8 mouse cellular contexts compared by ENCODE assay signal in genomic region chr4:40702797-40703709, GRCm38 (mm10). TPM values are rescaled to one million over a fixed set of nuclear protein-coding genes. Genes with fewer than 3 reads are reported as not detected.
DNase-seq lines count a peak whose midpoint lies in the region; ATAC-seq and TF ChIP-seq lines count a peak whose summit lies in the region.

Gene Aptx, minus strand, starts transcription at chr4:40703194.

- H3K4me2 ChIP-seq in forebrain, embryonic 13.5 days = peak within 1 kb of the TSS; percentile 76
- H3K4me2 ChIP-seq in liver, postnatal 0 days (ENCODE audit: low read depth, low read length) = peak within 1 kb of the TSS; percentile 89
- peak within 1 kb of the TSS; percentile 87 for H3K4me2 ChIP-seq in neural tube, embryonic 14.5 days (ENCODE audit: low read depth, low read length)

- ATAC-seq in forebrain, embryonic 13.5 days = peak; percentile 97
- ATAC-seq in liver, postnatal 0 days = peak; percentile 89
- ATAC-seq in neural tube, embryonic 14.5 days (ENCODE audit: low read depth) = peak; percentile 94

- H3K27ac ChIP-seq in forebrain, embryonic 13.5 days = peak within 1 kb of the TSS; percentile 92
- H3K27ac ChIP-seq in liver, postnatal 0 days (ENCODE audit: low read depth) = peak within 1 kb of the TSS; percentile 98
- H3K27ac ChIP-seq in neural tube, embryonic 14.5 days (ENCODE audit: low read depth, low read length) = peak within 1 kb of the TSS; percentile 98

- DNase-seq in c-Kit-positive CD71-positive TER-119-positive erythroid progenitor cells, embryonic 14.5 days (ENCODE audit: low spot score) = peak; percentile 94
- peak; percentile 98 for DNase-seq in heart, postnatal 10 days
- peak; percentile 88 for DNase-seq in large intestine, adult 2 months (ENCODE audit: low read depth, low spot score)
- DNase-seq in liver, postnatal 0 days = peak; percentile 95
- peak; percentile 96 for DNase-seq in testis, postnatal 10 days (ENCODE audit: low spot score)

- WGBS in forebrain, embryonic 13.5 days = under 1% methylated on average over 42 of the region's 42 CpGs
- under 1% methylated on average over 42 of the region's 42 CpGs for WGBS in large intestine, adult 2 months
- under 1% methylated on average over 42 of the region's 42 CpGs for WGBS in liver, postnatal 0 days (ENCODE audit: insufficient replicate concordance)
- WGBS in neural tube, embryonic 14.5 days = under 1% methylated on average over 42 of the region's 42 CpGs

- peak within 1 kb of the TSS; percentile 73 for H3K9ac ChIP-seq in forebrain, embryonic 13.5 days
- H3K9ac ChIP-seq in liver, postnatal 0 days (replicated peaks) = peak within 1 kb of the TSS; percentile 73
- H3K9ac ChIP-seq in neural tube, embryonic 14.5 days (replicated peaks; ENCODE audit: low read depth, low read length) = peak within 1 kb of the TSS; percentile 75

- TF ChIP-seq CTCF in E14TG2a.4 (conservative IDR thresholded peaks at IDR 0.05; ENCODE audit: low read length) = no peak
- 0 out of 2 replicates have a peak, but pooled peaks have one; percentile 14 for TF ChIP-seq CTCF in liver, postnatal 0 days (IDR thresholded peaks at IDR 0.05; ENCODE audit: low read depth)

- intact Hi-C loops in heart, postnatal 10 days (cut with DNase I) = no loop called here

- H3K9me3 ChIP-seq in E14TG2a.4 (ENCODE audit: low read length) = no peaks in the 10 kb centered on the region
- H3K9me3 ChIP-seq in forebrain, embryonic 13.5 days (replicated peaks) = no peaks in the 10 kb centered on the region
- no peaks in the 10 kb centered on the region for H3K9me3 ChIP-seq in liver, postnatal 0 days (ENCODE audit: low read length)
- no peaks in the 10 kb centered on the region for H3K9me3 ChIP-seq in neural tube, embryonic 14.5 days (ENCODE audit: control insufficient read depth, low read length)

- H3K27me3 ChIP-seq in E14TG2a.4 (ENCODE audit: insufficient read depth, low read length) = no peaks in the 10 kb centered on the region
- H3K27me3 ChIP-seq in forebrain, embryonic 13.5 days = no peaks in the 10 kb centered on the region
- no peaks in the 10 kb centered on the region for H3K27me3 ChIP-seq in liver, postnatal 0 days (ENCODE audit: insufficient read depth, low read length)
- H3K27me3 ChIP-seq in neural tube, embryonic 14.5 days (ENCODE audit: control insufficient read depth, insufficient read depth, low read length) = no peaks in the 10 kb centered on the region

- H3K4me3 ChIP-seq in E14TG2a.4 (replicated peaks; ENCODE audit: low read length) = peak within 1 kb of the TSS; percentile 87
- H3K4me3 ChIP-seq in forebrain, embryonic 13.5 days = peak within 1 kb of the TSS; percentile 58
- H3K4me3 ChIP-seq in liver, postnatal 0 days (ENCODE audit: low read depth, low read length) = peak within 1 kb of the TSS; percentile 71
- peak within 1 kb of the TSS; percentile 54 for H3K4me3 ChIP-seq in neural tube, embryonic 14.5 days (ENCODE audit: low read depth, low read length)

- peaks cover 8% of the 10 kb centered on the region; the same call in 1 of the 2 replicates for H3K36me3 ChIP-seq in E14TG2a.4 (ENCODE audit: insufficient read depth, low read length)
- no peaks in the 10 kb centered on the region for H3K36me3 ChIP-seq in forebrain, embryonic 13.5 days (ENCODE audit: poor library complexity, severe bottlenecking)
- H3K36me3 ChIP-seq in liver, postnatal 0 days (replicated peaks; ENCODE audit: insufficient read depth, low read length) = no peaks in the 10 kb centered on the region
- H3K36me3 ChIP-seq in neural tube, embryonic 14.5 days (ENCODE audit: control insufficient read depth, insufficient read depth, low read length) = no peaks in the 10 kb centered on the region

- TF ChIP-seq EP300 in liver, postnatal 0 days (IDR thresholded peaks at IDR 0.05; ENCODE audit: low read depth) = peak; percentile 30; the same call in 1 of the 2 replicates

- peaks cover 47% of the 10 kb centered on the region for H3K4me1 ChIP-seq in E14TG2a.4 (replicated peaks; ENCODE audit: low read depth, low read length)
- H3K4me1 ChIP-seq in forebrain, embryonic 13.5 days = peaks cover 31% of the 10 kb centered on the region
- peaks cover 43% of the 10 kb centered on the region for H3K4me1 ChIP-seq in liver, postnatal 0 days (ENCODE audit: insufficient read depth)
- peaks cover 15% of the 10 kb centered on the region for H3K4me1 ChIP-seq in neural tube, embryonic 14.5 days (ENCODE audit: control insufficient read depth, insufficient read depth, low read length)

RNA-seq across cellular contexts. Expression of gene Aptx, which starts in this region (rescaled TPM):
- polyA plus RNA-seq in forebrain, embryonic 13.5 days (2015; fragmentation: Nextera tagmentation; extraction: Ambion mirVana) = 54.0 and 58.6 TPM in 2 replicates
- total RNA-seq in heart, postnatal 10 days (2021) = 10 to 100 TPM; 18.0 to 18.1 TPM
- 5.9 and 7.3 TPM in 2 replicates for polyA plus RNA-seq in large intestine, adult 2 months (2012; rRNA removed)
- polyA plus RNA-seq in liver, postnatal 0 days (2015; fragmentation: Nextera tagmentation; extraction: Ambion mirVana) = 11.6 and 12.0 TPM in 2 replicates
- polyA plus RNA-seq in neural tube, embryonic 14.5 days (2014; fragmentation: Nextera tagmentation; extraction: Ambion mirVana) = 47.4 and 52.4 TPM in 2 replicates

Comparison
In these comparisons a context has a peak if more than half of its experiments do, and no peak if none do; other contexts are left out.
1. Peak in every context shown above with its lines: DNase-seq, ATAC-seq, H3K4me3 ChIP-seq and H3K27ac ChIP-seq.